Mouse (Mus musculus): ENCODE data around the gene Eme1. TPM values are rescaled to one million over a fixed set of nuclear protein-coding genes. Genes with fewer than 3 reads are reported as not detected.

Eme1 gene
- polyA plus RNA-seq, 1 experiment from 2014 or later = 10.4 TPM

Other genes starting within 250 kb of the Eme1 start
- gene Cacna1g, start 179.8 kb downstream of the Eme1 start, polyA plus RNA-seq (2015; fragmentation: Nextera tagmentation; extraction: Ambion mirVana) = 1.9 TPM in 2 replicates
- gene Spata20, start 167.8 kb downstream of the Eme1 start, polyA plus RNA-seq (2015; fragmentation: Nextera tagmentation; extraction: Ambion mirVana) = not detected in 2 replicates
- gene Epn3, start 154.0 kb downstream of the Eme1 start, polyA plus RNA-seq (2015; fragmentation: Nextera tagmentation; extraction: Ambion mirVana) = 0.08 TPM in 1 of 2 replicates, not detected in the other
- 0.30 TPM in 1 of 2 replicates, not detected in the other for gene Mycbpap, start 132.2 kb downstream of the Eme1 start, polyA plus RNA-seq (2015; fragmentation: Nextera tagmentation; extraction: Ambion mirVana)
- gene Rsad1, start 104.7 kb downstream of the Eme1 start, polyA plus RNA-seq (2015; fragmentation: Nextera tagmentation; extraction: Ambion mirVana) = 1.0 and 1.3 TPM in 2 replicates
- gene Chad, start 88.9 kb downstream of the Eme1 start, polyA plus RNA-seq (2015; fragmentation: Nextera tagmentation; extraction: Ambion mirVana) = 0.05 and 0.08 TPM in 2 replicates
- gene Acsf2, start 52.1 kb downstream of the Eme1 start, polyA plus RNA-seq (2015; fragmentation: Nextera tagmentation; extraction: Ambion mirVana) = 1.4 and 1.5 TPM in 2 replicates
- 78.4 and 82.0 TPM in 2 replicates for gene Lrrc59, start 24.2 kb downstream of the Eme1 start, polyA plus RNA-seq (2015; fragmentation: Nextera tagmentation; extraction: Ambion mirVana)
- 55.7 and 56.6 TPM in 2 replicates for gene Mrpl27, start 197 bp downstream of the Eme1 start, polyA plus RNA-seq (2015; fragmentation: Nextera tagmentation; extraction: Ambion mirVana)
- gene Xylt2, start 23.6 kb upstream of the Eme1 start, polyA plus RNA-seq (2015; fragmentation: Nextera tagmentation; extraction: Ambion mirVana) = 1.9 and 2.6 TPM in 2 replicates
- not detected in 2 replicates for gene Gm11541, start 50.5 kb upstream of the Eme1 start, polyA plus RNA-seq (2015; fragmentation: Nextera tagmentation; extraction: Ambion mirVana)
- gene Cdc34b, start 87.8 kb upstream of the Eme1 start, polyA plus RNA-seq (2015; fragmentation: Nextera tagmentation; extraction: Ambion mirVana) = not detected in 2 replicates
- not detected in 2 replicates for gene Tmem92, start 128.7 kb upstream of the Eme1 start, polyA plus RNA-seq (2015; fragmentation: Nextera tagmentation; extraction: Ambion mirVana)

Measured in liver, embryonic 16.5 days (tissue).